Mouse (Mus musculus) T-helper 2 cell (primary cell): ENCODE measurements around the gene Erfe.

ENCODE experiments used
- in situ Hi-C: fragments of 300-600 bp; cut with MboI, MseI; formaldehyde crosslinking; loops from one replicate; pipeline ENCODE4 v1.15.1; 2025; ENCODE audit warnings: high pct_unique_total_duplicates

The Erfe gene

DNA sequence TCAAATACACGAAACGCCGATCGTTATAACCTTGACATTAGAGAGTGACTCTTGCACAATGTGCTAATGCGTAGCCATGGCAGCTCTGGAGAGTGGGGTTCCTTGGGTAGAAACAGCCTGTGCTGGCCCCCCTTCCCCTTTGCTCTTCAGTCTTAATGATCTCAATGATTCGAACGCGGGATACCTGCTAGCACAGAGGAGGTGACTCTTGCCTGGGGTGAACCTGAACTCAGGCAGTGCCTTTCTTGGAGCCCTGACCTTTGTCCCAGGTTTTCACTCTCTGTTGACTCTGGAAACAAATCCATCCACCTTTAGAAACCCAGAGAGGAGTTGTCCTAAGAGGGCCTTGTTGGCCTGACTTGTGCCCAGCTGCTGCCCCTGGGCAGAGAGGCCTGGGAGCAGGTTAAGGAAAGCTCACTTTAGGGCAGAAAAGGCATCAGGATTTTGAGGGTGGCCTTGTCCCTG is 54.4 kb downstream of the Erfe start:
- in situ Hi-C loops, result loop anchor here (10.0 to 25.0 kb wide), 2 partner anchors 64 to 1492 kb away; partner anchors contain the start of genes Ankmy1, Dusp28 and Rnpepl1
